Mouse (Mus musculus) hindbrain, embryonic 13.5 days (tissue): Measurements from ENCODE around the gene Spink8. TPM values are rescaled to one million over a fixed set of nuclear protein-coding genes. Genes with fewer than 3 reads are reported as not detected.

Source experiments
- ATAC-seq: fragments of 200-750 bp; cut with Nextera tagmentation; 2 replicates; pipeline ENCODE4 v1.8.0; 2017; ENCODE audit warnings: moderate TSS enrichment; ENCODE audit not compliant: low FRiP score
- H3K27ac ChIP-seq: fragments of 300-500 bp; sonication (generic); 2 replicates; pipeline ENCODE4 v1.5.1; 2015; ENCODE audit warnings: inconsistent platforms, mild to moderate bottlenecking, moderate library complexity
- H3K27me3 ChIP-seq: fragments of 300-500 bp; sonication (generic); 2 replicates; pipeline ENCODE4 v1.6.1; 2015; ENCODE audit warnings: mild to moderate bottlenecking, inconsistent platforms
- H3K36me3 ChIP-seq: fragments of 300-500 bp; sonication (generic); 2 replicates; pipeline ENCODE4 v1.6.1; 2015; ENCODE audit warnings: mild to moderate bottlenecking, inconsistent platforms
- H3K4me1 ChIP-seq: fragments of 300-500 bp; sonication (generic); replicated peaks from 2 replicates; pipeline ENCODE4 v1.6.1; 2015; ENCODE audit warnings: inconsistent platforms
- H3K4me2 ChIP-seq: fragments of 300-500 bp; sonication (generic); 2 replicates; pipeline ENCODE4 v1.6.1; 2015; ENCODE audit warnings: inconsistent platforms, mild to moderate bottlenecking, moderate library complexity
- H3K4me3 ChIP-seq: fragments of 300-500 bp; sonication (generic); 2 replicates; pipeline ENCODE4 v1.5.1; 2015; ENCODE audit warnings: mild to moderate bottlenecking, inconsistent platforms
- H3K9ac ChIP-seq: fragments of 300-500 bp; sonication (generic); 2 replicates; pipeline ENCODE4 v1.6.1; 2015; ENCODE audit warnings: mild to moderate bottlenecking, inconsistent platforms
- H3K9me3 ChIP-seq: fragments of 300-500 bp; sonication (generic); 2 replicates; pipeline ENCODE4 v1.6.1; 2016; ENCODE audit warnings: inconsistent platforms
- WGBS: fragments of 180-500 bp; shearing (Covaris S2); methylation state at CpG from one replicate; pipeline ENCODE4 v1.1.7; 2015; 5-methylcytosine and 5-hydroxymethylcytosine counted together
- polyA plus RNA-seq: library from polyadenylated mRNA; unstranded; fragments of >200 nt; fragmentation: Nextera tagmentation; extraction: Ambion mirVana; gene quantifications from 2 replicates; pipeline ENCODE4 v1.2.1, GENCODE M21; 2015

The Spink8 gene
- polyA plus RNA-seq, 1 experiment from 2014 or later: not detected

GRCm38 (mm10) chr9:109874797-109875691 lies 63.0 kb downstream of the Spink8 start, which contains the start of gene Cdc25a:
Gene Cdc25a, plus strand, starts transcription at chr9:109875579.
- peak within 1 kb of the TSS; percentile 93 for H3K4me3 ChIP-seq
- WGBS: 7% methylated on average over 33 of the region's 33 CpGs
- peaks cover 19% of the 10 kb centered on the region for H3K4me1 ChIP-seq
- peak; percentile 94 for ATAC-seq
- H3K9ac ChIP-seq: peak within 1 kb of the TSS; percentile 93
- H3K4me2 ChIP-seq: peak within 1 kb of the TSS; percentile 89
- no peaks in the 10 kb centered on the region for H3K9me3 ChIP-seq
- peak within 1 kb of the TSS; percentile 83 for H3K27ac ChIP-seq
- no peaks in the 10 kb centered on the region for H3K27me3 ChIP-seq
- peaks cover 15% of the 10 kb centered on the region for H3K36me3 ChIP-seq

GRCm38 (mm10) chr9:109875695-109876601 lies 63.9 kb downstream of the Spink8 start:
- H3K27ac ChIP-seq: peak overlapping the region; percentile 83
- peaks cover 19% of the 10 kb centered on the region for H3K4me1 ChIP-seq
- no peaks in the 10 kb centered on the region for H3K9me3 ChIP-seq
- H3K4me3 ChIP-seq: peak overlapping the region; percentile 93
- H3K9ac ChIP-seq: peak overlapping the region; percentile 93
- peaks cover 24% of the 10 kb centered on the region for H3K36me3 ChIP-seq
- ATAC-seq: peak; percentile 72
- no peaks in the 10 kb centered on the region for H3K27me3 ChIP-seq
- WGBS: under 1% methylated on average over 66 of the region's 76 CpGs
- H3K4me2 ChIP-seq: peak overlapping the region; percentile 89

Other genes starting within 250 kb of the Spink8 start
- gene Fbxw15, start 244.0 kb upstream of the Spink8 start, polyA plus RNA-seq: not detected in 2 replicates
- gene Fbxw24, start 186.2 kb upstream of the Spink8 start, polyA plus RNA-seq: not detected in 2 replicates
- gene Fbxw25, start 147.6 kb upstream of the Spink8 start, polyA plus RNA-seq: not detected in 2 replicates
- not detected in 2 replicates for gene Fbxw18, start 109.6 kb upstream of the Spink8 start, polyA plus RNA-seq
- not detected in 2 replicates for gene Fbxw26, start 66.2 kb upstream of the Spink8 start, polyA plus RNA-seq
- gene Fbxw27, start 21.6 kb upstream of the Spink8 start, polyA plus RNA-seq: not detected in 2 replicates
- gene Nme6, start 20.5 kb downstream of the Spink8 start, polyA plus RNA-seq: 65.7 and 69.1 TPM in 2 replicates
- 0.84 and 1.3 TPM in 2 replicates for gene Camp, start 37.3 kb downstream of the Spink8 start, polyA plus RNA-seq
- 18.0 and 18.5 TPM in 2 replicates for gene Cdc25a, start 63.3 kb downstream of the Spink8 start, polyA plus RNA-seq
- gene Map4, start 119.2 kb downstream of the Spink8 start, polyA plus RNA-seq: 156 and 166 TPM in 2 replicates